Mouse (Mus musculus): Measurements from ENCODE around the gene Csf3. TPM values are rescaled to one million over a fixed set of nuclear protein-coding genes. Genes with fewer than 3 reads are reported as not detected.

The Csf3 gene
- polyA plus RNA-seq, 1 experiment, result not detected

DNA sequence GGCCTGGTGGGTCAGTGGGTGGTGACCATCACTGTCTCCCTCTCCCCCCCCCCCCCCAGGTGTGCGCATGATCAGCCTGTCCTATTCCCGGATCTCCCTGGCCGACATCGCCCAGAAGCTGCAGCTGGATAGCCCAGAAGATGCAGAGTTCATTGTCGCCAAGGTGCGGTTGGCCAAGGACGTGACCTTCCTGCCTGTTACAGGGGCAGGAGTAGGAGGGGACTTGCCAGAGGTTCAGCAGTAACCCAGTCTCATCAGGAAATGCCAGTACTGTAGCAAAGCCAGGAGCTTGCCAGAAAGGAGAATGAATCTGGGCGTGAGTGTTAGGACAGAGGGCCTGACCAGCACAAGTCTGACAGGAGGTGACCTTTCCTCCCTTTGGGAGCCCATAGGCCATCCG is 7.3 kb upstream of the Csf3 start:
- TF ChIP-seq GATA1 (IDR thresholded peaks at IDR 0.05; ENCODE audit: low read length), result no peak

DNA sequence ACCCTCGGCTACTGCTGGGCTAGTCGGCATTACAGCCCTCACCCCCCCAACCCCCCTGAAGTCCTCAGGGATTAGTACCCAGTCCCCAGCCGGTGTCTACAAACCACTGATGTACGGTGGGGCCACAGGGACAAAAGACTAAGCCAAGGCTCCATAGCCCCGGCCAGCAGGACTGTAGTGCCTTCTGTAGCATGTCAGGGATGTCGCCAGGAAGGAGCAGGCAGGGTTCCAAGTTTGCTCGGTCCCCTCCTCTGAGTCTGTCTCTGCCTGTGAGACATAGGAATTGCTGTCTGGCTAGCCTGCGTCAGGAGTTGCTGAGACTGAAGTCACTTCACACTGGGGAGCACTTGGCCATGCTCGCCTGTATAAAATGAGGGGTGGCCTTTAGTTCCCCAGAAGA is 6.8 kb upstream of the Csf3 start:
- no peak for TF ChIP-seq GATA1 (IDR thresholded peaks at IDR 0.05; ENCODE audit: low read length)

DNA sequence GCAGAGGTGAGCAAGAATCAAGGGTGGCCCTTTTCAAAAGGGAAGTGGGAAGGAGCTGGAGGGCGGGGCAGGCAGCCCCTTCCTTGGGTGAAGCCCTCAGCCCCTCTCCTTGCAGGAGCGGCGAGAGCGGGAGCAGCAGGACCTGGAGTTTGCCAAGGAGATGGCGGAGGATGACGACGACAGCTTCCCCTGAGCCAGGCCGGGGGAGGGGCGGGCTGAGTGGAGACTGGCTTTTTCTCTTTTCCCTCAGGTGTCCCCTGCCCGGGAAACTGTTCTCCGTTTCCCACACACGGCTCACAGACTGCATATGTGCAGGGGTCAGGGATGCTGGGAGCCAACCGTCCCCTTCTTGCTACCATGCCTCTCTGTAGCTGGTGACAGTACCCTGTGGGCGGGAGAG is 5.7 kb upstream of the Csf3 start:
- no peak for TF ChIP-seq GATA1 (IDR thresholded peaks at IDR 0.05; ENCODE audit: low read length)

DNA sequence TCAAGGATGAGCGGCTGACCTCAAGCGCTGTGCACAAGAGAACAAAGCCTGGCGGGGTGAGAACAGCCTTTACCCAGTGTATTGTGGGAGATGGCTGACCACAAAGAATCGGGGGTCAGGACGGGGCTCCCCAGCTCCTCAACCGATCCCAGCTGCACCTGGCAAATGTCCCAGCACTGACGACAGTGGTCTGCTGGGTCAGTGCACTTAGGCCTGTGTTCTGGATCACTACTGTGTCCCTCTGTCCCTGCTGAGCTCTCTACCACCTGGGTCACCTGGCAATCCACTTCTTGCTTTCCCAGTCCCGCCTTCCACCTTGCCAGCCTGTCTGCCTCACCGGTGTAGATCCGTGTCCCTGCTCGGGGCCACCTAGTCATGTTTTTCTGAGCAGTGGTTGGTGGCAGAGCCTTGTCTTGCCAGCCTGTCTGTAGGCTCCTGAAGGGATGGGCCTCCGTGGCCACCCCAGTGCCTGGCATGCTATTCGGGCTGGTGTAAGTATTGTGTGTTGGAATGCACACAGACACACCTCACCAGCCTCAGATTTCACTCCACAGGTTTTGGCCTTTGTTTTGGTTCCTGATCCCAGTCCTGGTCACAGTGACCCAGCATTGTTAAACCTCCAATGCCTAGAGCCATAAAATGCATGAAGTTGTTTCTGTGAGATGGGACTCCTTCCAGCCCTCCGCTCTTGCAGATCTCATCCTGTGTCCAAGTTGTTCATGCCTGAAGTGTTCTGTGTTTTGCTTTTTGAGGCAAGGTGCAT is 4.4 kb upstream of the Csf3 start:
- TF ChIP-seq GATA1 (IDR thresholded peaks at IDR 0.05; ENCODE audit: low read length), result no peak

DNA sequence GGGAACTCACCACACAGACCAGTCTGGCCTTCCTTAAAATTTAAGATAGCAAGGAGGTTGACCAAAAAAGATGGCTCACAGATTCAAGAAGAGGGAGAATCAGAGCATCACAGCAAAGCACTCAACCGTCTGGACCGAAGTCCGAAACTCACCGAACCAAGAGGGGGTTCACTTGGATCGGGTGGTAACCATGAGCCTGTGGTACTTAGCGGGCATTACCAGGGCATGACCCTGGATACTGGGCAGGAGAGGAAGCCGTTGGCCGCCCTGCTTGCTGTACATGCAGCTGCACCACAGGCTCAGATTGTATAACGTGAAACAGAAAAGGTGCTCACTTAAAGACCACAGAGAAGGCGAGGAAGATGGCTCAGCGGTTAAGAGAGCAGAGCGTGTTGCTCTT is 3.8 kb upstream of the Csf3 start:
- TF ChIP-seq GATA1 (IDR thresholded peaks at IDR 0.05; ENCODE audit: low read length), result no peak

DNA sequence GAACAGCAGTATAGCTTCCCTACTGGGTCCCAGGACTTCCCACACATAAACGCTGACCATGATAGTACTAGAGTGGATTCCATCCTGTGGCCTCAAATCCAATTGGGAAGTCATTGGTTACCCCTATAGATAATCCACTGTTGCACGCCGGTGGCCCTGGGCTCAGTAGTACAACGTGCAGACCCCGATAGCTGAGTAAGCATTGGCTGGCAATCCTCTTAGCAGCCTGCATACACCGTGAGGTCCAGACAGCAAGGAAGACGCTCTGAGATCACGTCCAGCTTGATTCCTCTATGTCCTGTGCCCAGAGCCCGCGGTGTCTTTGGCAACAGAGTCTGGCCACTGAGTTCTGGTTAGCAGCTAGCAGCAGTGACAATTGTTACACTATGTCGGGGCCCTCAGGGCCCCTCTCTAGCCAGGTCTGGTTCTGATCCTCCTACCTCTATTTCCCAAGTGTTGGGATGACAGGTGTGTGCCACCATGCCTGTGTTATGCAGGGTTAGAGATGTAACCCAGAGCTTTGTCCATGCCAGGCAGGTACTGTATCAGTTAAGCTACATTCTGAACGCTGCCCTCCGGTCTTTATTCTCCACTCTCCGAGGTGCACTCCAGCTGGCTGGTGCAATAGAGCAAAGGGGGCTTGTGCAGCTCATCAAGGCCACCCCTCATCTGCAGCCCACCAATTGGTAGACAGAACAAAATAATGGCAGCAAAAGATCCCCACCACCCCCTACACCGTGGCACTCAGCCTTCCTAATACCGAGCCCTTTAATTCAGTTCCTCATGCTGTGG is 2.0 kb upstream of the Csf3 start:
- no peak for TF ChIP-seq GATA1 (IDR thresholded peaks at IDR 0.05; ENCODE audit: low read length)

DNA sequence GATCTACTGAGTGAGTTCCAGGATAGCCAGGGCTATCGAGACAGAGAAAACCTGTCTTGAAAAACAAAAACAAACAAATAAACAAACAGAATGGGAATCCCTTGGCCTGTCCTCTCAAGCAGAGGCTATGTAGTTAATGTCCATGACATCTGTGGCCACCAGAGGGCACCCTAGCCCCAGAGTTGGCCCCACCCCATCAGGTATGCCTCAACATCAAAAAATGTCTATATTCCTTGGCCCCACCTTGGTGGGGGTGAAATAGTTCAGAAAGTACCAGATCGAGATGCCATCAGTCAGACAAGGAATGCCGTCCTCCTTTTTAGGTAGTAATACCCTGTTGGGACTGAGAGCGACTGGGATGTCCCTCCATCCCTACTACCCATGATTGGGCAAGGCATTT is 1.2 kb upstream of the Csf3 start:
- TF ChIP-seq GATA1 (IDR thresholded peaks at IDR 0.05; ENCODE audit: low read length), result no peak

DNA sequence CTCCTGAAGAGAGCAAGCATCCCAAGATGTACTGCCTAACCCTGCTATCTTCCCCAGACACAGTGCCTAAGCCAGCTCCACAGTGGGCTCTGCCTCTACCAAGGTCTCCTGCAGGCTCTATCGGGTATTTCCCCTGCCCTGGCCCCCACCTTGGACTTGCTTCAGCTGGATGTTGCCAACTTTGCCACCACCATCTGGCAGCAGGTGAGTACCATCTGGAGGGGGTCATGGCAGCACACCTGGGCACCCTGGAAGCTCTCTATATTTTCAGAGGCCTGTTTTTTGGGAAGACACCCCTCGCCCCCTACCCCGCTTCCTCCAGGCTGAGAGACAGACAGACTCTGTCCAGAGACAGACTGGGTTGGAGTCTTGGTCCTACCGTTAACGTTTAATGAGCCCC is 1.3 kb downstream of the Csf3 start:
- TF ChIP-seq GATA1 (IDR thresholded peaks at IDR 0.05; ENCODE audit: low read length), result no peak

DNA sequence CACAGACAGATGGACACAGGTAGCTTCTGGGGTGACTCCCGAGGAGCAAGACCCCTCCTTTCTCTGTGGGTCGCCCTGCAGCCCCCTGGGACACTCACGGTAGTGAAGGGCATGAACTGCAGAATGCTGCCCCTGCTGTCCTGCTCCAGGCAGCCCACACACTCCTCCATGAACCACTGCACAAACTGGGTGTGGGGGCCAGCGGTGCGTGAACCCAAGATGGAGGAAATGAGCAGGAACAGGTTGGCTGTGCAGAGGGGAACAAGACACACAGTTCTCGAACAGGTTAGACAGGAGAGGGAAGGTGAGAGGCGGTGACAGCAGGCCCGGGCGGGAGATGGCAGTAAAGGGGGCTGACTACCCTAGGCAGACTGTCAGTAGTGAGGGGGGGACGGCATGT is 4.0 kb downstream of the Csf3 start:
- TF ChIP-seq GATA1 (IDR thresholded peaks at IDR 0.05; ENCODE audit: low read length), result no peak

DNA sequence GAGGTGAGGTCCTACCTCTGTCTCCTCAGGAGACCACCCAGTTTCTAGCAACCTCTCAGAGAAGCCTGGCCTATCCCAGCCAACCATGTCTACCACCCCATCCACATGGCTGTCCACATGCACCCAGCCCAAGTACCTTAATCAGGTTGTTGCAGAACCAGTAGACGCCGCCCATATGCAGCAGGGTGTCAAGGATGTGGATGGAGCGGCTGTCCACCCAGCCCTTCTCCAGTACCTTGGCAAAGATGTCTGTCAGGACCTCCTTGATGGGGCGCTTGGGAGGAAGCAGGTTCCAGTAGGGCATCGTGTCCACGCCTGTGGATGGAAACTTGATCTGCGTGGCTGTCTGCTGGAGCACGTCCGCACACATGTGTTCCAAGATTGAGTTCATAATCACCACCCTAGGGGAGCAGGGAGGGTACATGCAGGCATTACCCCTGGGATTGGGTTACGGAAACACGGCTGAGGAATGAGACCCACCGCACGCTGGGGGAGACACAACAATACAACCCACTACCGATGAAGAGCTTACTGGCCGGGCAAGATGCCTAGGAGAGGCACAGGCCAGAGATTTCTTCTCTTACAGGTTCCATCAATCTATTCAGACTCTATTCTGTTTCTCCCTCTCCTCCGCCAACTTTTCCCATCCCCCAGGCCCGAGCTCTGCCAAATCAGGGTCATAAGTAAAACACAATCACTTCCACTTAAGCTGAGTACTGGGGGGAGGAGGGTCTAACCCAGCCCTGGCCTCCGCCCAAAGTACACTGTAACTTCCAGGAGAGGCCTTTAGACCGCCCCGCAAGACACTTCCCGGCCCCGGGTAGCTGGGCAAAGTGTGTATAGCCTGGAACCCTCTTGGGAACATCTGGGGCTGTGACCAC is 6.6 kb downstream of the Csf3 start:
- no peak for TF ChIP-seq GATA1 (IDR thresholded peaks at IDR 0.05; ENCODE audit: low read length)

DNA sequence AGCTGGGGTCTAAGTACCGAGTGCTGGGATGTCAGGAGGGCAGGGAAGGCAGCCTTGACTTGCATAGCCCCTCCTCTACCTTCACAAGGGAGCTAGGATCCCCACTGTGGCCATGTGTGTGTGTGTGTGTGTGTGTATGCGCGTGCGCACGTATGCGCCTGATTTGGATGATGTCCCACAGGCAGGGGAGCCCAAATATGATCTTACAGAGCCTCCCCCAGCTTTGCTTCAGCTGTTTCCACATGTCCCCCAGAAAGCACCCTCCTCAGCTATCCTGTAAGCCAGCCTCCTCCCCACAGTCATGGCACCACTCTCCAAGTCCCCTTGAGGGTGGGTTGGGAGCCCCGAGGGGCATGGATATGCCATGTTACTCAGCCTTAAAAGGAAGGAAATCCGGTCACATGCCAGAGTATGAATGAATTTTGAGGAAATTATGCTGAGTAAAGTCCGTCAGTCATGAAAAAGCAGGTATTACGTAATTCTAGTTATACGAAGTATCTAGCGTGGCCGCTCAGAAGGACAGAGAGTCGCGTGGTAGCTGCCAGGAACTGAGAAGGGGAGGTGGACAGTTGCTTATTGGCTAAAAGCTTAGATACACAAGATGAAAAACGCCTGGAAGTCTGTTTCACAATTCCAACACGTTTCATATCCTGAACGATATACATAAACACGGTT is 7.4 kb downstream of the Csf3 start:
- TF ChIP-seq GATA1 (IDR thresholded peaks at IDR 0.05; ENCODE audit: low read length), result no peak

DNA sequence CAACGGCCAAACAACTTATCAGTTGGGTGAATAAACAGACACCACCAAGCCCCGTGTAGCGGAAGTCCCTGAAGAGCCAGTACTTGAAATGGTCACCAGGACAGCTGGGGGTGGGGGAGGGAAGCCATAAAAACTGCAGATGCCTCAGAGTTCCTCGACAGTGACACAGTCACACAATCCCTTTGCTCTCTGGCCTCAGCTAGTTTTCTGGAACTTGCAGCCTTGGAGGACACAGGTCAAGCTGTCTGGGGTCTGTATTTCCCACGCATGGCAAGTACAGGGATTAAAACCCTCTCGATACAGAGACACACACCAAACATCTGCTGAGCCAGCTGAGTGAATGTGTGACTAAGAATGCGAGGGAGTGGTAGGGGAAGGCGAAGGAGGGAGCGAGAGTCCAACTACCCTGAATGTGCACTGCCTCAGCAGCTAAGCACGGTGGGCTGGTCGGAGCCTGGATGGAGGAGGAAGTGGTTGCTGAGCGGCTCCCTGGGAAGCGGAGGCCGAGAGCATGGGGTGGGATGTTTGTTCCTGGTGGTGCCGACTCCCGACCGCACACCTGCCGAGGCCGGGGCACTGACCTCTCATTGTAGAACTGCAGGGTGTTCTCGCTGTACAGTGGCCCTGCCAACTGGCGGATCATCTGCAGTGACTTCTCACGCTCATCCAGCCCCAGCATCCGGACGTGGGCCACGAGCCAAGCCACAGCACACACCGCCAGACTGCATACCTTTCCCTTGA is 8.1 kb downstream of the Csf3 start:
- TF ChIP-seq GATA1 (IDR thresholded peaks at IDR 0.05; ENCODE audit: low read length), result no peak

DNA sequence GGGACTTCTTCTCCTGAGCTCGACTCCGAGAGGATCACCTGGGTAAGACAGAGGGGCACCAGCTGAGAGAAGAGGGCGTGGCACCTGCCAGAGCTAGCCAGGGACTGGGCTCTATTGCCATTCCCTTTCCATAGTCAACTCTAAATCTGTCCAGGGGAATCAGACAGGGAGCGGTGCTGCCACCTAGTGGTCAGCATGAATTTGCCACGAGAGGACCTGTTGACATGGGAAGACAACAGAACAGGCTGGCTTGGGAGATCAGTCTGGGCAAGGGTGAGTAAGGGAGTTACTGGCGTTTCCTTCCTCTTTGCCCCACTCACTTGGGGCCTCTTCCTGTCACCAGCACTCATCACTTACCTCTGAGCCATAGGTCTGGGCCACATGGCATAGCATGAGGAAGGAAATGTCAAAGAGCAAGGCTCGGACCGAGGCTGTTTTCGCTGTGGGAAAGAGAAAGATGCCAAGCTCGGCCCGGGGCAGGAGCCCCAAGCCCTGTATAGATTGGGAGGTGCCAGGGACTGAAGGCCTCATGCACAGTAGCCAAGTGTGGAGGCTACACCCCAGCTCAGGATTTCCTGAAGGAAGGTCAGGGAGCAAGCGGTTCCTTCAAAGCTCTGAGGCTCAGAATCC is 9.5 kb downstream of the Csf3 start:
- TF ChIP-seq GATA1 (IDR thresholded peaks at IDR 0.05; ENCODE audit: low read length), result no peak

DNA sequence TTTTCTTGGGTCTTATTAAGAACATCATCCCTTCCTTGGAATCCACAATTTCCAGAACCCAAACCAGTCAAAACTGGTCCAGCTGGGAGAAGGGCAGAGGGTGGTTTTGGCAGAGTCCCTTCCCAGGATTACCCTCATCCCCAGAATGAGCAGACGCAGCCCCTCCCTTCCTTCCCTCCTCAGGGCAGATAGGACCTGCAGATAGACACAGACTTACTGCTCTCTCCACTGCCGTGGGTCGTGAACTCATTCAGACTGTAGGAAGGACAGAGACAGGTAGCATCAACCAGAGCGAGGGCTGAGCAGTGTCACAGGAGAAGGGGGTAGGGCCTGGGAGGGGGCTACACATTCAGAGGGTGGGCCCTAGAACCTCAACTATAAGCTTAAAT is 10.0 kb downstream of the Csf3 start:
- no peak for TF ChIP-seq GATA1 (IDR thresholded peaks at IDR 0.05; ENCODE audit: low read length)

All from G1E-ER4 (cell line).